In the genomic region with DNA sequence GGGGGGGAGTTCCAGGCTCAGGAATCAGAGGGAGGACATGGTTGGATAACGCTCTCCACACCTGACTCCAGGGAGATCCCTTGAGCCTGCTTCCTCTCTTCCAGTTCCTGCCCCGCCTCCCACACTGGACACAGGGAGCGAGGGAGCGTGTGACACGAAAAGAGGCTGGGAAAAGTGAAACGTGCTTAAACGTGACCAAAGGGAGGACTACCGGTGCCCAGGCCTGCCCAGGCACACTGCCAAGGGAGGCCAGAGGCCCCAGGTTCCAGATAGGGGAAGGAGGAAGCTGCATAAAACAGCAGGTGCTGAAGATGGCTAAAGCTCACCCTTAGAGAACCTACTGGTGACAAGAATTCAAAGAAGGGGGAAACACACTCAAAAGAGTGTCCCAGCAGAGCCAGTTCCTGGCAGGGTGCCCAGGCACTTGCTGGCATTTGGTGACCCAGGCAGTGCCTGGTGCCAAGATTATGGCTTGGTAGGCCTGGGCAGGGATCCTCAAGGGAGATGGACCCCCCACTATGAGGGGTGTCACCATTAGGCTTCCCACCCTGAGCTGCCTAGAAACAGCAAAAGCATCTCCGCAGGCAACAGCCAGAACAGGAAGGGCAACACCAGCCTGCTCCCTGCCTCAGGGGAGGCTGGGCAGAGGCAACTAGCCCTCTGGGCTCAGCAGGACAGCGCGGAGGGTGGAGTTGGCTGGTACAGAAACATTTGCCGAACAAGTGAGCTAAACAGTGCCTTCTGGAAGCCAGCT, we compare ENCODE assay signal across 9 mouse cellular contexts. TPM values are rescaled to one million over a fixed set of nuclear protein-coding genes. Genes with fewer than 3 reads are reported as not detected.
DNase-seq lines count a peak whose midpoint lies in the region; ATAC-seq and TF ChIP-seq lines count a peak whose summit lies in the region.
"Had no signal": no experiment of that assay in that cellular context is flagged by ENCODE, and none has a peak within 500 bp of the region (broad histone marks: within the 10 kb centered on the region; RNA-seq: fewer than 3 reads in every experiment).

No protein-coding gene starts in this region.

- H3K9me3 ChIP-seq in liver, embryonic 11.5 days (ENCODE audit: control insufficient read depth, low read length): no peaks in the 10 kb centered on the region
- H3K9me3 ChIP-seq in heart, embryonic 14.5 days (ENCODE audit: control insufficient read depth, low read length): no peaks in the 10 kb centered on the region
- H3K9me3 ChIP-seq: G1E had no signal

- 0 out of 2 replicates have a peak overlapping the region, but pooled peaks have one; percentile 9 for H3K4me3 ChIP-seq in liver, adult 2 months (ENCODE audit: insufficient read depth, low read depth, low read length)
- no peak overlapping the region for H3K4me3 ChIP-seq in liver, embryonic 11.5 days (ENCODE audit: low read depth, low read length)
- H3K4me3 ChIP-seq in cerebellum, adult 2 months (replicated peaks; ENCODE audit: insufficient read depth, low read depth, low read length): peak overlapping the region; percentile 96
- H3K4me3 ChIP-seq in heart, embryonic 14.5 days (ENCODE audit: control insufficient read depth in 1 of 2, insufficient read depth in 1 of 2, low read depth in 1 of 2, low read length in 2 of 2): peak overlapping the region; percentile 41 to 44; a peak in 1 of 4 replicates

- no peaks in the 10 kb centered on the region for H3K27me3 ChIP-seq in liver, adult 2 months (ENCODE audit: control insufficient read depth, insufficient read depth, low read length)
- H3K27me3 ChIP-seq in liver, embryonic 11.5 days (replicated peaks; ENCODE audit: control insufficient read depth, insufficient read depth, low read length): peaks cover 46% of the 10 kb centered on the region
- no peaks in the 10 kb centered on the region for H3K27me3 ChIP-seq in cerebellum, adult 2 months (ENCODE audit: control insufficient read depth, insufficient read depth, low read length)
- H3K27me3 ChIP-seq in heart, embryonic 14.5 days (ENCODE audit: control insufficient read depth, insufficient read depth, low read length): peaks cover 26% of the 10 kb centered on the region

- peak overlapping the region; percentile 13 for H3K9ac ChIP-seq in liver, adult 2 months (ENCODE audit: low read depth, low read length)
- H3K9ac ChIP-seq in liver, embryonic 11.5 days (ENCODE audit: low read depth, low read length): no peak overlapping the region
- H3K9ac ChIP-seq in heart, embryonic 14.5 days (ENCODE audit: low read length): peak overlapping the region; percentile 70

- TF ChIP-seq POLR2A in liver, adult 2 months (IDR thresholded peaks at IDR 0.05; ENCODE audit: extremely low read depth, insufficient read depth, low read length): no peak
- TF ChIP-seq POLR2A in cerebellum, adult 2 months (IDR thresholded peaks at IDR 0.05; ENCODE audit: borderline replicate concordance, insufficient read depth, low read length): peak; percentile 36; the same call in 1 of the 2 replicates

- H3K4me1 ChIP-seq in liver, adult 2 months (ENCODE audit: control insufficient read depth, insufficient read depth, low read length): peaks cover 31% of the 10 kb centered on the region
- H3K4me1 ChIP-seq in liver, embryonic 11.5 days (replicated peaks; ENCODE audit: control insufficient read depth, insufficient read depth, low read length): no peaks in the 10 kb centered on the region
- H3K4me1 ChIP-seq in cerebellum, adult 2 months (ENCODE audit: control insufficient read depth, insufficient read depth, low read length): peaks cover 23% of the 10 kb centered on the region
- H3K4me1 ChIP-seq in heart, embryonic 14.5 days (ENCODE audit: control insufficient read depth in 2 of 2, insufficient read depth in 2 of 2, low read length in 2 of 2): peaks cover 46 to 47% of the 10 kb centered on the region in 2 experiments

- TF ChIP-seq CTCF in liver, adult 2 months (IDR thresholded peaks at IDR 0.05; ENCODE audit: low read depth, low read length): no peak
- TF ChIP-seq CTCF in cerebellum, adult 2 months (IDR thresholded peaks at IDR 0.05; ENCODE audit: borderline replicate concordance, insufficient read depth, low read depth, low read length): no peak

- H3K79me2 ChIP-seq in liver, adult 2 months (ENCODE audit: control insufficient read depth, insufficient read depth, low read length): 0 out of 2 replicates have a peak, but pooled peaks cover 2% of the 10 kb centered on the region

- no peaks in the 10 kb centered on the region for H3K36me3 ChIP-seq in liver, adult 2 months (ENCODE audit: control insufficient read depth, insufficient read depth, low read length)
- H3K36me3 ChIP-seq in liver, embryonic 11.5 days (ENCODE audit: control insufficient read depth, insufficient read depth, low read length): no peaks in the 10 kb centered on the region
- H3K36me3 ChIP-seq in heart, embryonic 14.5 days (ENCODE audit: control insufficient read depth, insufficient read depth, low read length): no peaks in the 10 kb centered on the region
- H3K36me3 ChIP-seq: G1E had no signal

- ATAC-seq in liver, embryonic 11.5 days (replicated peaks; ENCODE audit: low FRiP score): no peak
- peak; percentile 48; the same call in 1 of the 2 replicates for ATAC-seq in heart, embryonic 14.5 days (ENCODE audit: insufficient number of reproducible peaks, insufficient read depth, low FRiP score, low read depth)
- no peak for ATAC-seq in erythroid progenitor cell, adult 5-6 weeks (replicated peaks; ENCODE audit: low FRiP score, poor library complexity, severe bottlenecking)

- H3K27ac ChIP-seq in liver, adult 2 months (replicated peaks; ENCODE audit: insufficient read depth, low read depth, low read length): peak overlapping the region; percentile 32
- H3K27ac ChIP-seq in liver, embryonic 11.5 days (ENCODE audit: low read depth, low read length): no peak overlapping the region
- H3K27ac ChIP-seq in cerebellum, adult 2 months (ENCODE audit: insufficient read depth, low read length): peak overlapping the region; percentile 98
- H3K27ac ChIP-seq in heart, embryonic 14.5 days (replicated peaks in 1 of 2; ENCODE audit: control insufficient read depth in 1 of 2, insufficient read depth in 1 of 2, low read depth in 2 of 2, low read length in 2 of 2): peak overlapping the region; percentile 19 to 80; a peak in 3 of 4 replicates

- DNase-seq in liver, adult 2 months (ENCODE audit: extremely low read depth, low read depth, low spot score): peak; percentile 81
- no peak for DNase-seq in liver, embryonic 11.5 days (ENCODE audit: low spot score)
- DNase-seq in cerebellum, adult 2 months: peak; percentile 81 to 83
- peak; percentile 65 to 81 for DNase-seq in kidney, postnatal 4 days
- DNase-seq in lung, postnatal 14 days: peak; percentile 35
- no peak for DNase-seq in embryo, embryonic 11 days

- WGBS in liver, adult 2 months: 21% methylated on average over 12 of the region's 12 CpGs
- WGBS in liver, embryonic 11.5 days: 63% methylated on average over 12 of the region's 12 CpGs
- 5% methylated on average over 12 of the region's 12 CpGs for WGBS in cerebellum, adult 2 months
- 30% methylated on average over 12 of the region's 12 CpGs for WGBS in heart, embryonic 14.5 days

- H3K4me2 ChIP-seq in liver, embryonic 11.5 days: no peak overlapping the region
- H3K4me2 ChIP-seq in heart, embryonic 14.5 days (ENCODE audit: low read length): peak overlapping the region; percentile 93

RNA-seq across cellular contexts. Expression of gene Adora1, which starts 2.3 kb away (rescaled TPM):
- total RNA-seq in liver, adult 2 months (2014; rRNA removed): 3.2 and 6.6 TPM in 2 replicates
- 17.0 and 27.2 TPM in 2 replicates for polyA plus RNA-seq in liver, adult 2 months (2012; rRNA removed)
- 0.21 and 0.29 TPM in 2 replicates for polyA plus RNA-seq in liver, embryonic 11.5 days (2014; fragmentation: Nextera tagmentation; extraction: Ambion mirVana)
- polyA plus RNA-seq in cerebellum, adult 2 months (2012; rRNA removed): 154 and 160 TPM in 2 replicates
- polyA plus RNA-seq in heart, embryonic 14.5 days (2014; fragmentation: Nextera tagmentation; extraction: Ambion mirVana): 11.3 and 11.7 TPM in 2 replicates
- not detected in 2 replicates for total RNA-seq in erythroid progenitor cell, adult 5-6 weeks (2015; ENCODE audit: low replicate concordance)
- total RNA-seq in erythroid progenitor cell, adult 5-6 weeks (2017; ENCODE audit: low replicate concordance): not detected in 2 replicates
- polyA plus RNA-seq: G1E had no signal

RNA-seq across cellular contexts. Expression of gene Mybph, which starts 39.7 kb away (rescaled TPM):
- not detected in 2 replicates for total RNA-seq in liver, adult 2 months (2014; rRNA removed)
- not detected in 2 replicates for polyA plus RNA-seq in liver, adult 2 months (2012; rRNA removed)
- 0.36 and 0.71 TPM in 2 replicates for polyA plus RNA-seq in liver, embryonic 11.5 days (2014; fragmentation: Nextera tagmentation; extraction: Ambion mirVana)
- polyA plus RNA-seq in cerebellum, adult 2 months (2012; rRNA removed): 0.14 and 0.18 TPM in 2 replicates
- 0.12 and 0.27 TPM in 2 replicates for polyA plus RNA-seq in heart, embryonic 14.5 days (2014; fragmentation: Nextera tagmentation; extraction: Ambion mirVana)
- not detected in 2 replicates for total RNA-seq in erythroid progenitor cell, adult 5-6 weeks (2015; ENCODE audit: low replicate concordance)
- 0.39 TPM in 1 of 2 replicates, not detected in the other for total RNA-seq in erythroid progenitor cell, adult 5-6 weeks (2017; ENCODE audit: low replicate concordance)
- polyA plus RNA-seq: G1E had no signal

RNA-seq across cellular contexts. Expression of gene Chil1, which starts 51.0 kb away (rescaled TPM):
- total RNA-seq in liver, adult 2 months (2014; rRNA removed): 0.09 and 0.27 TPM in 2 replicates
- polyA plus RNA-seq in liver, adult 2 months (2012; rRNA removed): 0.30 and 0.34 TPM in 2 replicates
- 0.41 and 0.49 TPM in 2 replicates for polyA plus RNA-seq in liver, embryonic 11.5 days (2014; fragmentation: Nextera tagmentation; extraction: Ambion mirVana)
- 19.8 and 24.2 TPM in 2 replicates for polyA plus RNA-seq in cerebellum, adult 2 months (2012; rRNA removed)
- polyA plus RNA-seq in heart, embryonic 14.5 days (2014; fragmentation: Nextera tagmentation; extraction: Ambion mirVana): 0.66 and 1.5 TPM in 2 replicates
- total RNA-seq in erythroid progenitor cell, adult 5-6 weeks (2015; ENCODE audit: low replicate concordance): 19.3 and 76.8 TPM in 2 replicates
- total RNA-seq in erythroid progenitor cell, adult 5-6 weeks (2017; ENCODE audit: low replicate concordance): 13.9 and 22.5 TPM in 2 replicates
- total RNA-seq: G1E had no signal
- polyA plus RNA-seq: G1E had no signal

RNA-seq across cellular contexts. Expression of gene Myog, which starts 56.8 kb away (rescaled TPM):
- not detected in 2 replicates for total RNA-seq in liver, adult 2 months (2014; rRNA removed)
- polyA plus RNA-seq in liver, adult 2 months (2012; rRNA removed): not detected in 2 replicates
- polyA plus RNA-seq in liver, embryonic 11.5 days (2014; fragmentation: Nextera tagmentation; extraction: Ambion mirVana): 4.5 and 5.2 TPM in 2 replicates
- 0.06 TPM in 1 of 2 replicates, not detected in the other for polyA plus RNA-seq in cerebellum, adult 2 months (2012; rRNA removed)
- 0.62 and 0.70 TPM in 2 replicates for polyA plus RNA-seq in heart, embryonic 14.5 days (2014; fragmentation: Nextera tagmentation; extraction: Ambion mirVana)
- not detected in 2 replicates for total RNA-seq in erythroid progenitor cell, adult 5-6 weeks (2015; ENCODE audit: low replicate concordance)
- total RNA-seq in erythroid progenitor cell, adult 5-6 weeks (2017; ENCODE audit: low replicate concordance): not detected in 2 replicates
- total RNA-seq: G1E had no signal
- polyA plus RNA-seq: G1E had no signal

Comparison
In these comparisons a context has a peak if more than half of its experiments do, and no peak if none do; other contexts are left out.
1. DNase-seq: peak in liver, adult 2 months (single experiment), cerebellum, adult 2 months (2 of 2), kidney, postnatal 4 days (2 of 2) and lung, postnatal 14 days (single experiment); none in liver, embryonic 11.5 days (single experiment) and embryo, embryonic 11 days (single experiment).